Mouse (Mus musculus) CH12.LX (cell line): ENCODE results near the gene Gm9970.

Experiments
- CHD2 ChIP-seq: IDR thresholded peaks from 2 replicates; pipeline ENCODE4 v1.6.1; 2011; ENCODE audit warnings: low read length, improper control_type of control experiment
- CTCF ChIP-seq, 2 experiments: IDR thresholded peaks in 1 of 2; conservative IDR thresholded peaks in 1 of 2; 2 replicates each; pipeline ENCODE4 v1.5.1; 2011 to 2012; ENCODE audit warnings: low read depth in 2 of 2, low read length in 2 of 2, improper control_type of control experiment in 1 of 2, inconsistent platforms in 1 of 2, mild to moderate bottlenecking in 1 of 2, moderate library complexity in 1 of 2
- EP300 ChIP-seq: IDR thresholded peaks from 2 replicates; pipeline ENCODE4 v1.6.1; 2011; ENCODE audit warnings: low read length, improper control_type of control experiment
- KAT2A ChIP-seq: IDR thresholded peaks from 2 replicates; pipeline ENCODE4 v1.6.1; 2012; ENCODE audit warnings: low read length, improper control_type of control experiment, inconsistent platforms; ENCODE audit not compliant: insufficient replicate concordance
- MAFK ChIP-seq: IDR thresholded peaks from 2 replicates; pipeline ENCODE4 v1.6.1; 2011; ENCODE audit warnings: low read length, improper control_type of control experiment; ENCODE audit not compliant: insufficient replicate concordance
- POLR2A ChIP-seq: IDR thresholded peaks from 2 replicates; pipeline ENCODE4 v1.6.1; 2011; ENCODE audit warnings: low read depth, mild to moderate bottlenecking, improper control_type of control experiment, low read length
- RAD21 ChIP-seq: IDR thresholded peaks from 2 replicates; pipeline ENCODE4 v1.6.1; 2011; ENCODE audit warnings: low read depth, mild to moderate bottlenecking, low read length, improper control_type of control experiment, moderate library complexity
- TCF12 ChIP-seq: IDR thresholded peaks from 2 replicates; pipeline ENCODE4 v1.6.1; 2014; ENCODE audit warnings: low read depth, mild to moderate bottlenecking, inconsistent platforms, low read length, improper control_type of control experiment
- USF2 ChIP-seq: conservative IDR thresholded peaks from 2 replicates; pipeline ENCODE4 v1.6.1; 2011; ENCODE audit warnings: low read depth, low read length, improper control_type of control experiment
- ZC3H11A ChIP-seq: IDR thresholded peaks from 2 replicates; pipeline ENCODE4 v1.6.1; 2012; ENCODE audit warnings: low read depth, mild to moderate bottlenecking, inconsistent platforms, low read length, improper control_type of control experiment

GRCm38 (mm10) chr5:31250716-31251115 is 9.7 kb upstream of the Gm9970 start:
- TF ChIP-seq RAD21 = no peak
- no peak for TF ChIP-seq MAFK
- no peak for TF ChIP-seq CTCF (conservative IDR thresholded peaks at IDR 0.05 in 1 of 2, IDR thresholded peaks at IDR 0.05 in 1 of 2; ENCODE audit: low read depth in 2 of 2, low read length in 2 of 2)
- TF ChIP-seq POLR2A = no peak
- no peak for TF ChIP-seq USF2
- no peak for TF ChIP-seq CHD2
- no peak for TF ChIP-seq EP300
- TF ChIP-seq TCF12 = no peak
- TF ChIP-seq ZC3H11A = no peak
- TF ChIP-seq KAT2A = no peak
